Mouse (Mus musculus) gastrocnemius, postnatal 10 days (tissue): ENCODE results near the gene Unc45b. TPM values are rescaled to one million over a fixed set of nuclear protein-coding genes. Genes with fewer than 3 reads are reported as not detected.

ENCODE experiments used
- DNase-seq: peaks from one replicate; pipeline ENCODE4 v3.0.0; 2021; ENCODE audit warnings: mixed read lengths
- long read RNA-seq, 2 experiments: library from polyadenylated mRNA; stranded (forward); transcript quantifications; one replicate each; pipeline ENCODE4 v2.0.0; 2021
- total RNA-seq, 2 experiments: library from RNA; stranded (reverse); gene quantifications; 2 replicates each; pipeline ENCODE4 v1.2.3; 2021

The Unc45b gene
- total RNA-seq: 100 to 1,000 TPM; 101 to 115 TPM
- long read RNA-seq, experiment 1, transcript Unc45b-201 (20 exons, 3,549 nt): major isoform, 240 of 297 reads
- long read RNA-seq, experiment 1, partial matches to known transcripts: 28 of 297 reads
- long read RNA-seq, experiment 1, other reads (novel, unspliced or antisense): 28 of 297 reads
- long read RNA-seq, experiment 2, transcript Unc45b-201 (20 exons, 3,549 nt): major isoform, 201 of 266 reads
- long read RNA-seq, experiment 2, partial matches to known transcripts: 25 of 266 reads
- long read RNA-seq, experiment 2, other reads (novel, unspliced or antisense): 39 of 266 reads

- DNase-seq: no peak
Observed at GRCm38 (mm10) chr11:82910250-82910649, at the start of gene Unc45b. Gene Unc45b (plus strand): TSS chr11:82910550.

GRCm38 (mm10) chr11:82860759-82861158, 49.6 kb upstream of the Unc45b start:
- DNase-seq: no peak

DNA sequence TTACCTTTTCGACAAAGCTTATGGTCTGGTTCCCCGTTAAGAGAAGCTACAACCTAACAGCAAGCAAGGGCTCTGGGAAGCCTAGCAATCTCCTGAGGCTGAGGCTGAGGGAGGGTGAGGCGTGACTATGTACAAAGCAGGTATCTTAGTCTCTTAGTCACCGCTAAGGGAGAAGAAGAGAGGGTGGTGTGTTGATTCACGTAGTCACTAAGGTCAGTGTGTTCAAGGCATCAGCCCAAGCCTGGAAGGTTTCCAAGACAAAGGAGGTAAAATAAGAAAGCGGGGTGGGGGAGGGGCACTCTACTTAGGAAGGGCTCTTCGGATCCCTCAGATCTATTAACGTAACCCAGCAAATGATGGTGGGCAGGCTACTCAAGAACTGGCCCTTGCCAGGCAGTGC, 48.8 kb upstream of the Unc45b start:
- no peak for DNase-seq

GRCm38 (mm10) chr11:82862638-82863037, 47.7 kb upstream of the Unc45b start:
- no peak for DNase-seq

- no peak for DNase-seq
Observed at GRCm38 (mm10) chr11:82863059-82863458, 47.3 kb upstream of the Unc45b start.

DNA sequence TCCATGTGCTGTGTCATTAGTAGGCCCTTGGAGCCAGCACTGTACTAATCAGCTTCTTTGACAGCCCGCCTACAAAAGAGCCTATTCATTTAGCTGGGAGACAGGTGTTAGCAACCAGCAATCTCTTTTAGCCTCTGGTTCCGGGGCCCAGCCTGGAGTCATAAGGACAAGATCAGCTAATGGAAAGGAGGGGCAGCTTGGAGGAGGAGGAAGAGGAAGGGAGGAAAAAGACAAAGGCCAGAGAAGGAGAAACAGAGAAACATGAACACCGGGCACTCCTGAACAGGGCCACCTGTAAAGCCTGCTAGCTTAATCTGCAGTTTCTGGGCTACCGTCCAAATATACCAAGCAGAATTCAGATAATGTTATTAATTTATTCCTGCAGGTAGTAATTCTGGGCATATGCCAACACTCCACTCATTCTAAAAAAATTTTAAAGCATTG, 46.8 kb upstream of the Unc45b start:
- no peak for DNase-seq

GRCm38 (mm10) chr11:82865957-82866356, 44.4 kb upstream of the Unc45b start:
- DNase-seq: no peak

DNA sequence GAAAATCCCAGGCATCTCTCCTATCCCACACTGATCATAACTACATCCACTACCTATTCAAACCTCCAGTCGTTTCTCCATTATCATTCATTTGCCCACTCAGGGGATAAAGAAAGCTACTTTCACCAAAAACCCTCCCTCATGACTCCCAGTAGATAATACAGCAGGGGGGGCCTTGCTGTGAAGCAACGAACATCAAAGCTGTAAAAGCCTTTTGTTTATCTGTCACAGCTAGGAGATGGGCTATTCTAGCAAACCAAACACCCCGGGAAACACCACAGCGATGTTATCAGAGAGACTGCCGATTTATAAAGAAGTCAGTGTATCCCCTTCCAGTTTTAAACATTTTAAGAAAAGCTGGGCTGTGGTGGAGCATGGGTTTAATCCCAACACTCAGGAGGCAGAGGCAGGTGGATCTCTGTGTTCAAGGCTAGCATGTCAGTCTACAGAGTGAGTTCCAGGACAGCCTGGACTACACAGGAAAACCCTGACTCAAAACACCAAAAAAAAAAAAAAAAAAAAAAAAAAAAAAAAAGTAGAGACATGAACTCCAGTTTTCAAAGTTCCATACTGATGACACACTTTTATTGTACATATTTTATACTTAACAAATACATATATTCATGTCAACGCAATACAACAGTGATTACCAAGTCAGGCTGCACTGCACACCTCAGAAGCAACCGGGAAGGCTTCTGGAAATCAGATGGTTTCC, 43.3 kb upstream of the Unc45b start:
- no peak for DNase-seq

DNA sequence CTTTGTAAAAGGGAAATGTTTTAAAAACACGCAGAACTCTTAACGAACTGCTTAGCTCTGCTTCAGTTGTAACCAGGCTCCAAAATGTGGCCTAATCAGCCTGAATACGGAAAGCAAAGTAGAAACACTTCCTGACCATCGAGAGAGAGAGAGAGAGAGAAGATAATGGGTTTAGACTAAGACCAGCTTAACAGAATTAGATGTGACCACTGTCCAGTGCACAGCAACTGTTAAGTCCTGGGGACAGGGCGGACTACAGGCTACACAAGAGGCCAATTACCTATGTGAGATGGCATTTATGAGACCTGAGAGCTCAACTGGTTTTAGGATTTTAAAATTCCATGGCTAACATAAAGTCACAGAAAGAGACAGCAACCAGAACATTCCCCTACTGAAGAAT, 42.4 kb upstream of the Unc45b start:
- DNase-seq: no peak

DNA sequence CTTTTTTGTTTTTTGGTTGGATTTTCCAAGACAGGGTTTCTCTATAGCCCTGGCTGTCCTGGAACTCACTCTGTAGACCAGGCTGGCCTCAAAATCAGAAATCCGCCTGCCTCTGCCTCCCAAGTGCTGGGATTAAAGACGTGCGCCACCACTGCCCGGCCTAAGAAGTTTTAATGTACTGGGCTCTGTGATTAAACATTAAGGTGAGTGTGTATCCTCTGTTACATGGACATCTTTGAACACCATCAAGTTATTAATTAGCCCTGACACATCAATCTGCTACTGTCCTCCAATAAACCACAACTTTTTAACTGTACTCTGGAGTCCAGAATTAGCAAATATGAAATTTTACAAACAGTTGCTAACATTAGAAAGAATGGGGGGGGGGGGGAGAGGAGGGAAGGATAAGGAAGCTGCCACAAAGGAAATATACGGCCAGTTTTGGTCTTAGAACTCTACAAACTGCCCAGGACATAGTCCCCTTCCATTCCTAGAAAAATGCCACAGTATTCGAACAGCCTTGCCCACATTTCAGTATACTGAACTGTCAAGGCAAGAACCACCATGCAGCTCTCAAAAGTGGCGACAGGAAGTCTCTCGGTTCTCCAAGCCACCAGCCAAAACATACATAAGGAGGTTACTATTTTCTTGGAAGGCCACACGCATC, 40.7 kb upstream of the Unc45b start:
- no peak for DNase-seq

DNA sequence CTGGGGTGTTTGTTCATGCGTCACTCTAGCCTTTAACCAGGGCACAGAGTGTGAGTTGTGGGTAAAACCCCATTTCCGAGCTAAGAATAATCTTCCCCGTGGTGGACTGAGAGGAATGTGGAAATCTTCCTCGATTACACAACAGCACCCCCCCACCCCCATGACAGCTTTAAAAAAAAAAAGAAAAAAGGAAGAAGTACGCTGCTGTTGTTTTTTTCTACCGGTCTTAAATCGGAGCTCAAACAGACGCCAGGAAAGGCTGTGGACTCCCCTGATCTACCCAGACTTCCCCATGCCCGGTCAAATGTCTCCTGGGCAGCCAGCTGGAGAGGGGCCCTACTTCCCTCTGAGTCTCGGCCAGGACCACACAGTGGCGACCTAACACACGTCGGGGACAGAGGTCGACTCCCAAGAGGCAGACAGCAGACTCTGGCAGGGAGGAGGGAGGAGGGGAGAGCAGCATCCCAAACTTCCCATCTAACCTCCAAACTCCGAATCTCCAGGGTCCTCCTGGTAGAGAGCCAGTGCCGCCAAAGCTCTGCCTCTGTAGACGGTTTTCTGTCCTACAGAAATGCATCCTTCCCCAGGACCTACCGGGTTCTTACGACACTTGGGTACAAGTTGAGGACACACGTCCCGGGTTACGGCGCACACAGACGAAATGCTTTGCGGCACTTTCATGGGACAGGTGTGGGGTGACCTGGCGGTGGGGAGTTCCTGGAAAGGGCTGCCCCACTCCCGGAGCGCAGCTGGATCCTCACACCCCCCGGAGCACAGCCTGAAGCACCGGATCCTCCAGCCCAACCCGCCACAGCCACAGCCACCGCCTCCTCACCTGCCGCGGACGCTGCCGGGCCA, 39.9 kb upstream of the Unc45b start:
- peak; percentile 60 for DNase-seq

GRCm38 (mm10) chr11:82871031-82871446, 39.3 kb upstream of the Unc45b start, which contains the start of gene Rffl:
Gene Rffl (minus strand): TSS chr11:82871210.
- DNase-seq: peak; percentile 99

DNA sequence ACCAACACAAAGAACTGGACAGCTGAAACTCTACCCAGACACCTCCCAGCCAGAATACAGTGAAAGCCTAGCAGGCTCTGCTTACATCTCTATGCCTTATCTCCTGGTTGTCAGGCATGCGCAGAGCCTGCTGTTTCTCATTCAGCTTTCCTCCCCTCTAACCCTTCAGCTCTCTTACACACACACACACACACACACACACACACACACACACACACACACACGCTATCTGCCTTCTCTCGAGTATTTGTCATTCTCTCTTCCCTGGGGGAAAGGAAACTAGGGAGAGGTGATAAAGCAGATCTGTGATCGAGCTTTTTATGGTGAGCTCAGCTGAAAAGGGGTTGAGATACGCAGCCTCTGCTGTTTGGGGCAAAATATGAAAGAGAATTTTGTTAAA, 35.4 kb upstream of the Unc45b start:
- no peak for DNase-seq

GRCm38 (mm10) chr11:82875631-82876030, 34.7 kb upstream of the Unc45b start:
- DNase-seq: no peak

GRCm38 (mm10) chr11:82877726-82878344, 32.5 kb upstream of the Unc45b start:
- no peak for DNase-seq

GRCm38 (mm10) chr11:82883180-82883579, 27.2 kb upstream of the Unc45b start:
- DNase-seq: no peak

DNA sequence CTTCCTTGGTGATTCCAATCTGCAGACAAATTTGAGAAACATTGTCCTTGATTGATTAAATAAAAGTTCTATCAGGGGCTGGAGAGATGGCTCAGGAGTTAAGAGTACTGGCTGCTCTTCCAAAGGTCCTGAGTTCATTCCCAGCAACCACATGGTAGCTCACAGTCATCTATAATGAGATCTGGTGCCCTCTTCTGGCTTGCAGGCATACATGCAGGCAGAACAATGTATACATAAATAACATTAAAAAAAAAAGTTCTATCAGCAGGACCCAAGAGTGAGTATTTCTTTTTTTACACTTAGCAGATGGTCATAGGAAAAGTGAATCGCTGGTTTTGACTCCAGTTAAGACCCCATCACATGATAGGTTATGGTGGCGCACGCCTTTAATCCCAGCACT, 23.8 kb upstream of the Unc45b start:
- no peak for DNase-seq

- DNase-seq: no peak
Observed at GRCm38 (mm10) chr11:82888491-82888946, 21.8 kb upstream of the Unc45b start.

- no peak for DNase-seq
Observed at GRCm38 (mm10) chr11:82889524-82890341, 20.6 kb upstream of the Unc45b start.

DNA sequence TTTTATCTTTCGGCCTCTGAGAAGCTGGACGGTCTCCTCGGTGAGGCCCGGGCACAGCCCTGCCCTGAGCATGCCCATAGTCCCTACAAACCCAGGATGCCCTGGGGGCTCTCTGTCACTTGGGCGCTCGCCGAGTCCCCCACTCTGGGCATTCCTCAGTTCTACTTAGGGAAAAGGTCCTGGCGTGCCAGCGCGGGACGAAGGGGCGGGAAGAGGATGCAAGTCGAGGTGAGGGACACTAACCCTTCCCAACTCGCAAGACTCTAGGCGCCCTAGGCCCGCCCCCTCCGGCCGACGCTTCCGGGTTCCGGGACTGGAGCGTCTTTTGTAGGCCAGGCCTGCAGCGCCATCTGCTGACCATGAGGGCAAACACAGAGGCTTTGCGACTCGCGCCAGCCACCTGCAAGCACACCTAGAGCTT, 20.0 kb upstream of the Unc45b start, which contains the start of gene Rad51d:
Gene Rad51d, minus strand, starts transcription at position 273 of the 421 bp plus-strand sequence.
- peak; percentile 95 for DNase-seq

GRCm38 (mm10) chr11:82891936-82892335, 18.4 kb upstream of the Unc45b start, which contains the start of gene Fndc8:
Gene Fndc8 (plus strand): TSS chr11:82892124.
- DNase-seq: no peak
